Mouse (Mus musculus): ENCODE measurements around the gene Trim45. TPM values are rescaled to one million over a fixed set of nuclear protein-coding genes. Genes with fewer than 3 reads are reported as not detected.

Gene Trim45
- polyA plus RNA-seq, 1 experiment from 2014 or later: 2.7 TPM

DNA sequence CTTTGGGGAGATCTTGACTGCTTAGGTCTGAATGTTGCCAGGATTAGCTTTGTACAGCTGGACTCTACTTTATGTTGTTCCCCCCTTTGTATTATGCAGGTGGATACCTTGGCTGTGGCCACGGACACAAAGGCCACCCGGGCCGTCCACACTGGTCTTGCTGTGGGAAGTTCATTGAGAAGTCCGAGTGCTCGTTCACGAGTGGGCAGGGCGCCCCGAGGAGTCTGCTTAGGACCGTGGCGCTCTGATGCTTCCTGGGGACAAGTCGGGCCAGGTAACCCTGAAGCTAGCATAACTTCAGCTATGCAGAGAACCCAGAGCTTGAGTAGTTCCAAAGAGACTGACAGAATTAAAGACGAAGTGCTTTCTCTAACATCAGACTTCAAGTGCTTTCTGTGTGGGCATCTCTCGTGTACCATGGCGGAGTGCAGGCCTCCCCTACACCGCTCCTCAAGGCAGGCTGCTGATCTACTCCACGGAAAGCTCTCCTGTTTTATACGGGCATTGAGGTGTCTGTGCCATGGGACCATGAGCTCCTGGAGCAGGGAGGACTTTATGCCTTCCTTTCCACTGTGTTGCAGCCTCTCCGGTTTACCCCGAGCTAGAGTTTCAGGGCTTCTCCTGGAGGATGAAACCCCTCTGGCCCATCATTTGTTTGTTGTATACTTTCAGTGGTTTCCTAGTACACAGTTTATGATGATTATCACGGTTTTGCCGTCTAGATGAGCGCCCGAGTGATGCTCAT is 9.5 kb downstream of the Trim45 start:
- no peak for DNase-seq (ENCODE audit: low spot score)

DNA sequence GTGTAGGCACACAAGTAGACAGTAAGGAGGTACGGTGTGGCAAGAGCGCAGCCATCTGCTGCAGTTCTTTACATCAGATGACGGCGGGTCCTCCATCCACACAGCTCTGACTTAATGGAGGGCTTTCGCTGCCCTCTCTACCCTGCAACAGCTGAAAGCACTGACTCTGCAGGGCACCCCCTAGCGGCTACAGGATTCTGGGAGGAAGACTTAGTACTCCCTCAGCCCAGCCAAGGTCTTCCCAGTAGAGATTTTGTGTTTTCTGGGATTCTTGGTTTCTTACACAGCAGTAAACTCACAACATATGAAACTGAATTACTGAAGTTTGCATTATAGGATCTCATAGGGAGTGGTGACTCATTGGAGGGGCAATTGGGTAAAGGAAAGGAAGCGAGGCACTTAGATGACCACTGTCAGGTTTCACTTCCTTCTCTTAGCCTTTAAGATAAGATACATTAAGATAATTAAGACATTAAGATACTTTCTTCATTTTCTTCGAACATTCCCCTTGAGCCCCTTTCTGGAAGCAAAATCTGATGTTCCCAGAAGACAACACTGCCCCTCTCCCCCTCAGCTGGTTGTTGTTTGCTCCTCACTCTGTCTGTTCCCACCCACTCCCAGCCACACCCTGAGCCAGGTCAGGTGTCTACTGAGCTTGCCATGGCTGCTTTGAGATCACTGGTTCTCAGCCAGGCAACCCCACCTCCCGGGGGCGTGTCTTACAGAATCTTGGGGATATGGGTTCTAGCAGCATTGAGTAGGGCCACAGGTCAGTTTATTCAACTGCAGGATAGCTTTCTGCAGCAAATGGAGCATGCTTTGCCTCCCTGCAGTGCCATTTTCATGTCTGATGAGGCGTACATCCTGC is 10.3 kb downstream of the Trim45 start:
- DNase-seq (ENCODE audit: low spot score): peak; percentile 34

DNA sequence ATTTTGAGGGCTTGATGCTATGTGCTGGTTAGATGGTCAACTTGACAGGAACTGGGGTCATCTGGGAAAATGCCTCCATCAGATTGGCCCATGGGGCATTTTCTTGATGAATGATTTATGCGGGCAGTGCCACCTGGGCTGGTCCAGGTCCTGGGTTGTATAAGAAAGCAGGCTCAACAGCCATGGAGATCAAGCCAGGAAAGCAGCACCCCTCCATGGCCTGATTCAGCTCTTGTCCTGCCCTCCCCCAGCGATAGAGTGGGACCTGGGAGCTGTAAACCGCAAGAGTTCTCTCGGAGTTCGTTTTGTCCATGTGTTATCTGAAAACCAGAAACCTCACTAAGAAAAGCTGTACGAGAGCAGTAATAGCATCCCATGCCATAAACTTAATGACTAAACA is 13.5 kb downstream of the Trim45 start:
- DNase-seq (ENCODE audit: low spot score): no peak

DNA sequence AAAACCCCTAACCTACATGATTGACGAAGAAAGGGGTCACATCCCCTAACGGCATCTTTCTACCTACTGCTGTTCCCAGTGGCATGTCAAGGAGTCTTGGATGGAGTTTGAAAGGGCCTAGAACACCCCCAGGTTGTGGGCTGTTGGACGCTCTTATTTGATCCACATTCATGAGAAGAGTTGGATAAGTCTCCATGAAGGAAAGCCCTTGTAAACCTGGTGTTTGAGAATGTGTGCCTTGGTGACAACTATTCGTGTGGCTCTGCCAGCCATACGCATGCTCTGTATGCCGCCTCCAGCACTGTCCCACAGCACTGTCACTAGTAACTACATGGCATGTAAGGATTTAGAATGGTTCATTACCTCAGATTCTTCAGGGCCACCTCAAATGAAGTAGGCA is 14.2 kb downstream of the Trim45 start:
- no peak for DNase-seq (ENCODE audit: low spot score)

DNA sequence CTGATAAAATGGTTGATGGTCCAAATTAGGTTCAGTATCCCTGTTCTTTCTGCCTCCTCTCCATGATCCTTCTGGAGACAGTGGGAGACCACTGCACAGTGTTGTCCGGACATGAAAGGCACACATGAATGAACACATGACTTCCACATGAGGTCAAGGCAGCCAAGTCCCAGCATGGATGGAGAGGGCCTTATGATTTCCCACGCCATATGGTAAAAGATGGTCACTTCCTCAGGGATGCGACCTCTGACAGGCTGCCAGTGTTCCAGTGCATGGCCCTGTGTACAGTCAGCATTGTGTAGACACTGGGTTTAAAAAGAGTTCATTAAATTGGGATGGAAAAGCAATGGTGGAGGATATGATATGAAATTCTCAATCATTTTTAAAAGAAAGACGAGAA is 16.2 kb downstream of the Trim45 start:
- no peak for DNase-seq (ENCODE audit: low spot score)

DNA sequence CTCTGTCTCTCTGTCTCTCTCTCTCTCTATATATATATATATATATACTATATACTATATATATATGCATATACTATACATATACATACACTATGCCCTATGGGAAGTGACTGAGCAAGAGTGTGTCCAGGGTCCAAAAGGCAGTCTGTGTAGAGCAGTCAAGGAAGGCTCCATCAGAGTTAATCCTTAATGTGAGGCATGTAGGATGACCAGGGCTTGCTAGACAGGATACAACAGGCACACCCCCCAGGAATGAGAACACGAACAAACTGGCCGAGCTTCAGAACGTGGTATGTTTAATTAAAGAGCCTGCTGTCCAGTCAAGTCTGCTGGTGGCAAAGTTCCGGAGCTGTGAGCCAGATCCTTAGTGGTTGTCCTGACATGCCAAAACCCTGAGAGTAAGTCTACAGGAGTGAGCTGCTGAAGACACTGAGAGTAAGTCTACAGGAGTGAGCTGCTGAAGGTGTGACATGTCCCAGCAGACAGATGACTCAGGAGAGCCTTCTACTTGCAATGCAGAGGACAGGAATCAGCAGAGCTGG is 18.6 kb downstream of the Trim45 start:
- DNase-seq (ENCODE audit: low spot score): no peak

DNA sequence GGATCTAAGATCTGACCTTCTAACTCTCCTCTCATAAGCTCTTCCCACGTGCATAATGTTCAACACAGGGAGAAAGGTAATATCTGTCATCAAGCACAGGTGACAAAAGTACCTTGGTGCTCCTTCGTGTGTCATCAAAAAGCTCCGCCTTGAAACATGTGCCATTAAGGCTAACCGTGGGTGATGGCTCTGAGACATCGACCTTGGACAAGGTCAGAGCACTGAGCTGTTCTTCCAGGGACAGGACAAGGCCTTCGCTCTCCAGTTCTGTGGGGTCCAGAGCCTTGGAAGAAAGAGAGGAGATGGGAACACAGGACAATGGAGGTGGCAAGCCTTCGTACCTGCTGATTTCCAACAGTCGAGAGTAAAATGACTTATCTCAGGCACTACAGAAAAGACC is 25.3 kb downstream of the Trim45 start:
- DNase-seq (ENCODE audit: low spot score): no peak

DNA sequence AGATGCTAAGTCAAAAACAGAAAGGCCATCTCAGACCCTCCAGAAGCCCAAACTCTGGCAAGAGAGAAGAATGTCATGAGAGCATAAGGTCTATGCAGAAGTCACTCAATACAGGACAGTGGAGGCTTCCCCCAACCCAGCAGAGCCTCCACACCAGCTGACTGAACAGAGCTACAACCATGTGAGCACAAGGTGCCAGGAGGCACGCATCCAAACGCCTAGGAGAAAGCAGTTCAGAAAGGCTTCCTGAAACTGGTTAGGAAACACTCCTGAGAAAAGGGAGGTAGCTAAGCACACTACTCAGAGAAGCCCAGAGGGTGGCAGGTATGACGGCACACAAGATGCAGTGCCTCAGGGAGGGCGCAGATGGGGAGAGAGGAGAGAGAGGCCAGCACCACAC is 29.5 kb downstream of the Trim45 start:
- no peak for DNase-seq (ENCODE audit: low spot score)

DNA sequence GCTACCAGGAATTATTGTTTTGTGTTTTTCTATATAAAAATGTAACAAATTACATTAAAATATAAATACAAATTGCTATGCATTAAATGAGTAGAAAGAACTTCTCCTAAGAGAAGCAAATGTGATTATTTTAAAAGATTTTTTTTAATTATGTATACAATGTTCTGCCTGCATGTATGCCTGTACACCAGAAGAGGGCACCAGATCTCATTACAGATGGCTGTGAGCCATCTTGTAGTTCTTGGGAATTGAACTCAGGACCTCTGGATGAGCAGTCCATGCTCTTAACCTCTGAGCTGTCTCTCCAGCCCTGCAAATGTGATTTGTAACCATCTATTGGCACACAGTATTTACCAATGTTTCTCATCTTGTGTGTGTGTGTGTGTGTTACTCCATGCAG is 32.6 kb downstream of the Trim45 start:
- DNase-seq (ENCODE audit: low spot score): no peak

DNA sequence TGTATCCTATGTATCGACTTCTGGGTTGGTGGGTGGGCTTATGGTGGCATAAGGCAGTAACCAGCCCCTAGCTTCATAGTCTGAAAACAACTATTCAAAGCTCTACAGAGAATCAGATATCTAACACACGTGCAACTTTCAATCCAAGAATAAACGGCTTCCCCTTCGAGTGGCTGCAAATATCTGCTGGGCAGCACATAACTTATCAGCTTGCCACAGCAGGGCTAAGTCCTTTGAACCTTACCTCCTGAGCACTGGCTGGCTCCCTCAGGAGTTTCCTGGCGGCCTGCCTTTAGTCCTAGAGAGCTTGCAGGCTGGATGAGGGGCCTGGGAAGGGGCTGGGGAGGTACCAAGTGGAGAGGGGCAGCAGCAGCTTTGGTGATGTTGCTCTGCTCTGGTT is 39.0 kb downstream of the Trim45 start:
- DNase-seq (ENCODE audit: low spot score): no peak

DNA sequence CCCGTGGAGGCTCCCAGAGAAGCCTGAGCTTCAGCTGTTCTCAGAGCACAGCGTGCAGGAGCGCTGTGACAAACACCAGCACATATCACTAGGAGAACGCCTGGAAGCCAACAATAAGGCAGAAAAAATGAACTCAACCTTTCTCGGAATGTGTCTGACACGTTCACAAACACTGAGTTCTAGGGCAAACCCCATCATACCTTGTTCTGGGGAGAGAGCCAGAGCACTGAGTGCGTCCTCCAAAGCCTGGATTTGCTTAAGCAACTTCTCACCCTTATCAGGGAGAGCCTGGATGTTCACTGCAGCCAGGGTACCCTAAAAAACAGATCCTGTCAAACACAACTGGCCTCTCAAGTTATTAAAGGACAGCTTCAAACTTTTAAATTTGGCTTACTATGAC is 39.5 kb downstream of the Trim45 start:
- no peak for DNase-seq (ENCODE audit: low spot score)

DNA sequence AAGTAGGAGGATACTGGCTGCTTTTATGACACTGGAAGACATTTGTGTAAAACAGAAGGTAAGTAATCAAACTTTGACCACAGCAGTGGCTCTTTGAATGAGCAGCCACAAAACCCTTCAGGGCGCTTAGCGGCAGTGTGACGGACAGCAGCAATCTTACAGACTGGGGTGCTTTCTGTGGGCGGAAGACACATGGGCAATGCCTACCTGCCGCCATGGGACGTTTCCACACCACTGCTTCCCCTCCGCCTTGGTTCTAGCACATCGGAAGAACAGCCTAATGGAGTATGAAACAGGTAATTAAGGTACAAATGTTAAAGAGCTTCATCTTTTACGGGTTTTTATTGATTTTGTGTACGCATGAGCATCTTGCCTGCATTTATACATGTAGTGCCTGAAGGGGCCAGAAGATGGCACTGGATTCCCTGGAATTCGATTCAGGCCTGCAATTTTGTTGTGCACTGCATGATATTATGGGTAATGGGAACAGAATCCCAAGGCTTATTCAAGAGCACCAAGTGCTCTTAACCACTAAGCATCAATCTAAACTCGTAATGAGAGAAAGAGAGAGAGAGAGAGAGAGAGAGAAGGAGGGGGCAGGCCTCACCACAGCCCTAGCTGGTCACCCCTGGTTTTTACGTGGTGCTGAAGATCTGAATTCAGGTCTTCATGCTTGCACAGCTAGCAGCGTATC is 42.0 kb downstream of the Trim45 start:
- DNase-seq (ENCODE audit: low spot score): peak; percentile 42

DNA sequence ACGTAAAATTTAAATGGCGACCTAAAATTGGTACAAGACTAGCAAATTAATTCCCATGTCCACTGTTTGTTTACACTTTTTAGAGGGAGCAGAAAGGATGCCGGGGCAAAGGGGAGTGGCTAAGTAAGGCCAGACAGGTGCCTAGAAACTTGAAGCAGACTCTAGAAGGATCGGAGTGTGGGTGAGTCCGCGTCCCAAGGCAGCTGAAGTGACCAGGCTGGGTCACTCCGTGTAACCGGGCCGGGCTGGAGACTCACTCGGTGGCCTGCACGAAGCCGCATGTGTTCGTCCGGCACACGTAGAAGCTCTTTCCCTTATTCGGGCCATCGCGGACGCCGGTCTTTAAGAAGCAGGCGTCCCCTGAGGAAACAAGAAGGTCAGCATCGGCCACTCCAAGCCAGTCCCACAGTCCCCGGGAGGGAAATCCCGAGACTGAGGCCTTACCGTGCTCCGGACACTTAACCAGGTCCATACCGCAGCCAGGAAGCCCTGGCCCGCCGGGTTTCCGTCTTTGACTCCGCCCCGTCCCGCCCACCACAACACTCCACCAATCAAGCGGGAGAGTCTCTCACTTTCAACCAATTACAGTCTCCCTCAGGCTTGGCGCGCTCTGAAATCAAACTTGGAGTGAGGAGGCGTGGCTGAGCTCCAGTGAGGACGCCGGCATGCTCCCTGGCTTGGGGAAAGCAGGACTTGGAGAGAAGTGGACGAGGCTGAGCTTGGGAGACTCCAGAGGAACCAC is 47.3 kb downstream of the Trim45 start, which contains the start of gene Ttf2:
TSS of gene Ttf2 (minus strand) at position 488 of the 742 bp plus-strand sequence.
- peak; percentile 90 for DNase-seq (ENCODE audit: low spot score)

DNA sequence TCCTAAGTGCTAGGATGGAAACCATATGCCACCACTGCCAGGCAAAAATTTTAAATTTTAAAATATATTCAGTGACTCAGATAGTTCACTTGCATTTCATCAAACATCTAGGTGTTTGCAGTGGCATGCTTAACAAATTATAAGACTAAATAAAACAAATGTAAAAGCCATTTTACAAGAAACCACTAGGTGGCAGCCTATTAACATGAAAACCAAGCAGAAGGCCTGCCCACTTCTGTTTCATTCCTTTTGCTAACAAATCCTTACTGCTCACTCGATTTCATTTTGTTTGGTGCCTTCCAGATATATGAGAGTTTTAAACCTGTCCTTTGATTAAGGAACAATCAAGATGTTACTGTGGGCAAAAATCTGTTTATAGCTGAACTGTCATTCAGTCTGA is 51.9 kb downstream of the Trim45 start:
- peak; percentile 66 for DNase-seq (ENCODE audit: low spot score)

DNA sequence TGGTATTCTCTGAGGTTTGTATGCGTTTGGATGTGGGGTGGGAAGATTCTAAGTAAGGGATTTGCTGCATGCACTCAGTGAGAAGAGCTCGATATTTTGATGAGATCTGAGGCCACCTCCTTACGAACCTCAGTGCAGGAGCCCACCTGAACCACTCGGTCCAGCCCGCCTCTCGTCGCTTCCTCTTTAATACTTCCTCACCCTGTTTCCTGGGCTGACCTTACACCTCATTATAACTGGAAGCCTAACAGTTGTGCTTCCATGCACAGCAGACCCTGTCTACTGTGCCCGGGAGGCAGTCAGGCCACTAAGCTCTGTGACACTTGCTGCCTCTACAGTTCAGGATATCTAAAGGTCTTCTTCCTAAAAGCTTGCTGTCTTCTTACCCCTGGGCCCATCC is 57.3 kb downstream of the Trim45 start:
- no peak for DNase-seq (ENCODE audit: low spot score)

Other genes with a start within 250 kb of the Trim45 start
- 108 and 117 TPM in 2 replicates for gene Man1a2, start 236.7 kb upstream of the Trim45 start, polyA plus RNA-seq (2015; fragmentation: Nextera tagmentation; extraction: Ambion mirVana)
- gene Vtcn1, start 96.7 kb upstream of the Trim45 start, polyA plus RNA-seq (2015; fragmentation: Nextera tagmentation; extraction: Ambion mirVana): 0.10 TPM in 2 replicates
- gene Ttf2, start 47.5 kb downstream of the Trim45 start, polyA plus RNA-seq (2015; fragmentation: Nextera tagmentation; extraction: Ambion mirVana): 15.9 and 17.3 TPM in 2 replicates
- 0.58 and 0.68 TPM in 2 replicates for gene Cd101, start 107.4 kb downstream of the Trim45 start, polyA plus RNA-seq (2015; fragmentation: Nextera tagmentation; extraction: Ambion mirVana)
- gene Ptgfrn, start 188.1 kb downstream of the Trim45 start, polyA plus RNA-seq (2015; fragmentation: Nextera tagmentation; extraction: Ambion mirVana): 1.1 and 1.7 TPM in 2 replicates

Data from thymus, postnatal 0 days (tissue).